In the genomic region with DNA sequence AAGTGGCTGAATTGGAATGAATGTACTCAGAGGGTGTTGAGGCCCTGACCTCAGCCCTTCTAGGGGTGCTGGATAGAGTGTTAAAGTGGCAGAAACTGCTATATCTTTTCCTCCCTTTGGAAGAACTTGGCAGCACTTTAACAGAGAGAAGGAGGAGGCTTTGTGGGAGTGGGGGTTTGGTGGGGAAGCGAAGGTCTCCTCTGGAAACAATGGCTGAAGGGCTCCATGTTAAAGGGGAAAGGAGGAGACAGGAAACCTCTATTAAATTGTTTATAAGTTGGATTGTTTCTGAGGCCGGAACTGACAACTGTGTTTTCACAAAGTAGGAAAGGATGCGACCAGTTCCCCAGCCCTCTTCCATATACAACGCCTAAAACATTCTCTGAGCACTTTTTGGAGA, we compare ENCODE assay signal across 19 mouse cellular contexts.
"Had no signal": no experiment of that assay in that cellular context is flagged by ENCODE, and none has a peak within 500 bp of the region (broad histone marks: within the 10 kb centered on the region; RNA-seq: fewer than 3 reads in every experiment).

No protein-coding gene starts in this region.

- H3K4me3 ChIP-seq: liver, embryonic 13.5 days; liver, embryonic 15.5 days; lung, embryonic 15.5 days; megakaryocyte, embryonic 14.5 days; midbrain, embryonic 13.5 days; midbrain, embryonic 15.5 days; myocyte; neural tube, embryonic 13.5 days; neural tube, embryonic 15.5 days; stomach, embryonic 15.5 days had no signal

- DNase-seq: liver; liver, embryonic 13.5 days; liver, postnatal 0 days; right cerebral cortex, postnatal 14 days; thymus, adult 2 months; thymus, postnatal 25 days; thymus, postnatal 4 days had no signal

- H3K27me3 ChIP-seq: liver, embryonic 13.5 days; liver, embryonic 15.5 days; lung, embryonic 15.5 days; megakaryocyte, embryonic 14.5 days; midbrain, embryonic 13.5 days; midbrain, embryonic 15.5 days; neural tube, embryonic 13.5 days; neural tube, embryonic 15.5 days; stomach, embryonic 15.5 days had no signal

- H3K4me1 ChIP-seq: liver, embryonic 13.5 days; liver, embryonic 15.5 days; lung, embryonic 15.5 days; megakaryocyte, embryonic 14.5 days; midbrain, embryonic 13.5 days; midbrain, embryonic 15.5 days; neural tube, embryonic 13.5 days; neural tube, embryonic 15.5 days; stomach, embryonic 15.5 days had no signal

- ATAC-seq: liver, postnatal 0 days; midbrain, embryonic 13.5 days; midbrain, embryonic 15.5 days had no signal

- H3K9ac ChIP-seq: liver, embryonic 13.5 days; liver, embryonic 15.5 days; liver, postnatal 0 days; lung, embryonic 15.5 days; midbrain, embryonic 13.5 days; midbrain, embryonic 15.5 days; neural tube, embryonic 13.5 days; neural tube, embryonic 15.5 days; stomach, embryonic 15.5 days had no signal

- H3K27ac ChIP-seq: liver, embryonic 13.5 days; liver, embryonic 15.5 days; lung, embryonic 15.5 days; midbrain, embryonic 13.5 days; midbrain, embryonic 15.5 days; neural tube, embryonic 13.5 days; neural tube, embryonic 15.5 days; stomach, embryonic 15.5 days; stomach, postnatal 0 days had no signal

- H3K4me2 ChIP-seq: liver, embryonic 11.5 days; liver, embryonic 13.5 days; liver, embryonic 15.5 days; lung, embryonic 15.5 days; midbrain, embryonic 11.5 days; midbrain, embryonic 13.5 days; midbrain, embryonic 15.5 days; neural tube, embryonic 13.5 days; neural tube, embryonic 15.5 days; stomach, embryonic 15.5 days had no signal

- H3K36me3 ChIP-seq: liver, embryonic 13.5 days; liver, embryonic 15.5 days; lung, embryonic 15.5 days; midbrain, embryonic 13.5 days; midbrain, embryonic 15.5 days; neural tube, embryonic 13.5 days; neural tube, embryonic 15.5 days; stomach, embryonic 15.5 days had no signal

- H3K9me3 ChIP-seq: liver, embryonic 13.5 days; liver, embryonic 15.5 days; lung, embryonic 15.5 days; midbrain, embryonic 13.5 days; midbrain, embryonic 15.5 days; neural tube, embryonic 13.5 days; neural tube, embryonic 15.5 days; stomach, embryonic 15.5 days had no signal
